Mouse (Mus musculus) cerebellum, adult (tissue): ENCODE results near the gene Lingo3.
"Not testable (repeated sequence)": the region's sequence is repeated elsewhere in the genome, so short reads cannot be mapped to it uniquely, and the experiment has no call there.

ENCODE experiments used
- ATAC-seq: cut with Nextera tagmentation; 2 replicates; pipeline ENCODE4 v1.9.2; 2017; ENCODE audit warnings: mild to moderate bottlenecking, moderate library complexity, mixed read lengths; ENCODE audit not compliant: insufficient number of reproducible peaks, low FRiP score, low TSS enrichment

The Lingo3 gene

DNA sequence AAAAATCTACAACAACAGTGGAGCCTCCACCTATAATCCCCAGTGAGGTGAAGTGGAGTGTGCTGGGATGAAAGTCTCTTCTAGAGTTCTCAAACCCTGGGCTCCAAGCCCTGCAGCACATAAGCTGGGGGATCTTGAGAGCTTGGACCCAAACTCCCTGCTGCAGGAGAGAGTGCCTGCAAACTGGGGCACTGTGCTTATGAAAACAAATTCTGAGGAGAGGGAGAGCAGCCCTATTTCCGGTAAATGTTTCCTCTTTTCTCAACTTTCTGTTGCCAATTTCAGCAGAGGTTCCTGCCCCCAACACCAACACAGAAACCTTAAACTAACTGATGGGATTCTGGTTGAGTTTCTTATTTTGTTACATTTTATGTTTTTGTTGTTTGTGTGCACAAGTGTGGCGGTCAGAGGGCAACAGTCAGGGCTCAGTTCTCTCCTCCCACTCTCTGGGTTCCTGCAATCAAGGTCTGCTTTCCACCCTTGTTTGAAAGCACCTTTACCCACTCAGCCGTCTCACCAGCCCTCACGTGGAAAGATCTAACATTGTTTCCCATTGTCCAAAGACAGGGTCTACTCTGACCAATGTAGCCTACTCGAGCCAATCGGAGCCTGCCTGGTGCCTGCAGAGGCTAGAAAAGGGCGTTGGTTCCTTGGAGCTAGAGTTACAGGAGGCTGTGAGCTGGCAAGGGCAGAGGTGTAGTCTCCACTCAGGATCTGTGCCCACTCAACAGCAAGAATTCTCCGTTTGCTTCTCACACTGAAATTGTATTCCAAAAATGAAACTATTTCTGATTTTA, 19.8 kb downstream of the Lingo3 start:
- no peak for ATAC-seq

GRCm38 (mm10) chr10:80823316-80823715, 20.5 kb downstream of the Lingo3 start:
- no peak for ATAC-seq

- ATAC-seq: no peak
Measured at GRCm38 (mm10) chr10:80822528-80822927, 21.3 kb downstream of the Lingo3 start.

DNA sequence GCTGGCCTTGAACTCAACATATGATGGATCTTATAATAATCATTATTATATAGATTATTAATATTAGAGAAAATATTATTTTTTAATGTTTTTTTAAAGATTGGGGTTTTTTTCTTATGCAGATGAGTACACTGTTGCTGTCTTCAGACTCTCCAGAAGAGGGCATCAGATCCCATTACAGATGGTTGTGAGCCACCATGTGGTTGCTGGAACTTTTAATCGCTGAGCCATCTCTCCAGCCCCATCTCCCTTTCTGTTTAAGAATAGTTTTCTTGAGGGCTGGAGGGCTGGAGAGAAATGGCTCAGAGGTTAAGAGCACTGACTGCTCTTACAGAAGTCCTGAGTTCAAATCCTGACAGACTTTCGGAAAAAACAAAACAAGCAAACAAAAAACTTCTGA, 21.8 kb downstream of the Lingo3 start:
- no peak for ATAC-seq

DNA sequence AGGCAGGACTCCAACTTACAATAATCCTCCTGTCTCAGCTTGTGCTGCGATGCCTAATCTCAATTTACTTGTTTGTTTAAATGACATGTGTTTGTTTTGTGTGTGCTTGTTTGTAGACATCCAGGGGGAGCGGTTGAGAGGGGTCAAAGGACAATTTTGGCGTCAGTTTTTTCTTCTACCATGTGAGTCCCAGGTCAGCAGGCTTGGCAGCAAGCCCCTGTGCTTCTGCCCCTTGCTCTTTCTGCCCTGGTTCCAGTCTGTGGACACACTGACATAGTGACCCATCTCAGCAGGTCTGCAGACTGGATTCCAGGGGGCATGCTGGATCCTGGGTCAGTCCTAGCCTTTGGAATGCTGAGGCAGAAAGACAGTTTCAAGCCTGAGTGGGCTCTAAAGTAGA, 24.4 kb downstream of the Lingo3 start:
- ATAC-seq: no peak

DNA sequence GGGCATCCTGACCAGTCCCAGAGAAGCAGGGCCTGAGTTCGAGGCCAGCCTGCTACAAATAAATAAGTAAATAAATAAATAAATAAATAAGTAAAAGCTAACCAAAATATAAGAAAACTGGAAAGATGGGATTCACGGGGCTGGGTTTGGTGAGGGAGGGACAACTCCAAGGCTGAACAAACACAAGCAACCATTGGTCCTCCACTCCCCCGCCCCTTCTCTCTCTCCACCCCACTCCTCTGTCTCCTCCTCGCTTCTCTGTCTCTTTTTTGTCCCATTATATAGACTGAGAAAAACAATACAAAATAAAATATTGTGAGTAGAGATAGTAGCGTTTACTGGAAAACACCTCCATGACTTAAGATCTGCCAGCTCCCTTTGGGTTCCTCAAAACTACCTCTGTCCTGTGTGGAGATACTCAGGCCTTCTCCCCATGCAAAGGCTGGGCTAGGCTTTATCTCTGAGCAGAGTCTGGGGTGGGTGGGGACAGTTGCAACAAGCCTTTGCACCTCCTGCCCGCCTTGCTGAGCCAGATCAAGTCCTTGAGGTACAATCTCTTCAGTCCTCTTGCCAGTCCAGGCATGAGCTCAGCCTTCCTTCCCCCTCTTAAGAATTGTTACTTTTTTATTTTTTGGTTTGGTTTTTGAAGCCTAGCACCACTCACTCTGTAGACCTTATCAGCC, 25.1 kb downstream of the Lingo3 start:
- no peak for ATAC-seq

DNA sequence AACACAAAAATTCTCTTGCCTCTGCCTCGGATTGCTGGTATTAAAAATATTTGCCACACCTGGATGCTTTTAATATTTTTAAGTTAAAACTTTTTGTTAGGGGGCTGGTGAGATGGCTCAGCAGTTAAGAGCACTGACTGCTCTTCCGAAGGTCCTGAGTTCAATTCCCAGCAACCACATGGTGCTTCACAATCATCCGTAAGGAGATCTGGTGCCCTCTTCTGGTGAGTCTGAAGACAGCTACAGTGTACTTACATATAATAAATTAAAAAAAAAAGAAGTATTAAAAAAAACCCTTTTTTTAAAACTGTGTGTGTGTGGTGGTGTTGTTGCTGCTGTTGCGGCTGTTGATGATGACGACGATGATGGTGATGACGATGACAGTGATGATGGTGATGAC, 25.9 kb downstream of the Lingo3 start:
- ATAC-seq: not testable (repeated sequence)

DNA sequence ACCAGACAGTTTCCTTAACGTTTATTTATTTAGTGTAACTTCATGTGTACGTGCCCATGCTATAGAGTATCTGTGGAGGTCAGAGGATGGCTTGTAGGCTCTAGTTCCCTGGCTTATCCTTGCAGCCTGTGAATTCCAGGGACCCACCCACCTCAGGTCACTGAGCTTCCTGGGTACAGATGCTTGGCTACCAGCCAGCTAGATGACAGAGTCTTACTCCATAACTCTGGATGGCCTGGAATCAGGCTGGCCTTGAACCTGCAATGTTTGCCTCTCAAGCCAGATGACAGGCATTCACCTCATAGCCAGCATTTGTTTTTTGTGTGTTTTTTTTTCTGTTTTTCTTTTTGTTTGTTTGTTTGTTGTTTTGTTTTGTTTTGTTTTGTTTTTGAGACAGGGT, 26.7 kb downstream of the Lingo3 start:
- ATAC-seq: no peak

DNA sequence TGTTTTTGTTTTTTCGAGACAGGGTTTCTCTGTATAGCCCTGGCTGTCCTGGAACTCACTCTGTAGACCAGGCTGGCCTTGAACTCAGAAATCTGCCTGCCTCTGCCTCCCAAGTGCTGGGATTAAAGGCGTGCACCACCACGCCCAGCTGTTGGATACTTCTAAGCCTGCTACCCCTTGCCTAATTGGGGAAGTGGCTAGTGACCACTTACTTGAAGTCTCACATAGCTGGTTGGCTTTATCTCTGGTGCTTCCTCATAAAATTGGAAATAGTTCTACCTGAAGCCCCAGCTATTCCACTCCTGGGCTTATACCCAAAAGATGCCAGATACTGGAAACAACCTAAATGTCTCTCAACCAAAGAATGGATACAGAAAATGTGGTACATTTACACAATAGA, 27.5 kb downstream of the Lingo3 start:
- not testable (repeated sequence) for ATAC-seq

GRCm38 (mm10) chr10:80814800-80815199, 29.0 kb downstream of the Lingo3 start:
- no peak for ATAC-seq

GRCm38 (mm10) chr10:80813366-80813765, 30.5 kb downstream of the Lingo3 start, which contains the start of gene Jsrp1:
Gene Jsrp1 (minus strand): TSS chr10:80813498.
- ATAC-seq: no peak

DNA sequence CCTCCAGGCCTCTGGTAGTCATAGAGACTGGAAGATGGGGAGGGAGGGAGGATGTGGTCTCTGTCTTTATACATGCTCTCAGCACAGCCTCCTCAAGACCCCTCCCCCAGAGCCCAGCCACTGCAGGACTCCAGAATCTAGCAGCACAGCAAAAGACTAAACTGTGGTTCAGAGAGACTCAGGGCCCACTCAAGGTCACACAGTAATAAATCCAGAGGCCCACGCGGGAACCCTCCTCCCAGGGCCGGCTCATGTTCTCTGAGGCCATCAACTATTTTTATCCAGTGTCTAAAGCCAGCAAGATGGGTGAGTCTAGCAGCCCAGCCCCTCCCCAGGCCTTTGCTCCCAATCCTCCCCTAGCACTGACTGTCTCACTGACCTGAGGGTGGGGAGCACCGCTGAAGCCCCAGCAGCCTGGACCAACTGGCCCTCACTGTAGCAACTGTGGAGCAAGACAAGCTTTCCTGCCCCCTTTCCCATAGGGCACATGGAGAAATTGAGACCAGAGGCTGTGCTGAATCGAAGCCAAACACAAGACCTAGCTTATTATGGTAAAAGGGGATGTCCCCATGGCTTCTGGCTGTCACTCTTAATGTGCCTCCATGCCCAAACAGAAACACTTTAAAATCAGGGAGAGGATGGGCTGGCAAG, 31.3 kb downstream of the Lingo3 start:
- no peak for ATAC-seq

DNA sequence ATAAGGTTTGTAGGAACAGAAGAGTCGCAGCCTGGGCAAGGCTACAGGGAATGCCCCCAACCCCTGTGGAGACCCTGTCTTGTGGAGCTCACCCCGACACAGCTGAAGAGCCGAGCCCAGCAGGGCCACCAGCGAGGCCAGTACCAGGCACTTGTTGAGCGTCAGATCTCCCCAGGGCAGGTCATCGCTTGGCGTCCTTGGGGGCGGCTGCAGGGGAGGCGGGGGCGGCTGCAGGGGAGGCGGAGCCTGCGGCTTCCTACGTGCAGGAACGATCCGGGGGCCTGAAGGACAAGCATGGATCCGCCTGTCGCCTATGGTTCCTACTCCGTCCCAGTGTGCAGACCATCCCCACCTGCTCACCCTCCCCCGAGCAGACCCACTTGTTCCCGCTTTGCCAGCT, 33.8 kb downstream of the Lingo3 start:
- no peak for ATAC-seq

GRCm38 (mm10) chr10:80808985-80809632, 34.7 kb downstream of the Lingo3 start:
- ATAC-seq: no peak

GRCm38 (mm10) chr10:80808099-80808984, 35.5 kb downstream of the Lingo3 start:
- no peak for ATAC-seq

DNA sequence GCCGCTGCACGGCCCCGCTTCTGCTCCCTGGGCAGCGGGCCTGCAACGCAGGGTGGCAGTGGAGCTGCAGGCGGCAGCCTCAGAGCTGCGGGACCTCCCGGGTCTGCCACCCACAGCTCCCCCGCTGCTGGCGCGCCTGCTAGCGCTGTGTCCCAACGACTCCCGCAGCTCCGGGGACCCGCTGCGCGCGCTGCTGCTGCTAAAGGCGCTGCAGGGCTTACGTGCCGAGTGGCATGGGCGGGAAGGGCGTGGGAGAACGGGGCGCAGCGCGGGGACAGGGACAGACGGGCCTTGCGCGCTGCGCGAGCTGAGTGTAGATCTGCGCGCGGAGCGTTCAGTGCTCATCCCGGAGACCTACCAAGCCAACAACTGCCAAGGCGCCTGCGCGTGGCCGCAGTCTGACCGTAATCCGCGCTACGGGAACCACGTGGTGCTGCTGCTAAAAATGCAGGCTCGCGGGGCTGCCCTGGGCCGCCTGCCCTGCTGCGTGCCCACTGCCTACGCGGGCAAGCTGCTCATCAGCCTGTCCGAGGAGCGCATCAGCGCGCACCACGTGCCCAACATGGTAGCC, 36.7 kb downstream of the Lingo3 start:
- peak; percentile 71; the same call in 1 of the 2 replicates for ATAC-seq

DNA sequence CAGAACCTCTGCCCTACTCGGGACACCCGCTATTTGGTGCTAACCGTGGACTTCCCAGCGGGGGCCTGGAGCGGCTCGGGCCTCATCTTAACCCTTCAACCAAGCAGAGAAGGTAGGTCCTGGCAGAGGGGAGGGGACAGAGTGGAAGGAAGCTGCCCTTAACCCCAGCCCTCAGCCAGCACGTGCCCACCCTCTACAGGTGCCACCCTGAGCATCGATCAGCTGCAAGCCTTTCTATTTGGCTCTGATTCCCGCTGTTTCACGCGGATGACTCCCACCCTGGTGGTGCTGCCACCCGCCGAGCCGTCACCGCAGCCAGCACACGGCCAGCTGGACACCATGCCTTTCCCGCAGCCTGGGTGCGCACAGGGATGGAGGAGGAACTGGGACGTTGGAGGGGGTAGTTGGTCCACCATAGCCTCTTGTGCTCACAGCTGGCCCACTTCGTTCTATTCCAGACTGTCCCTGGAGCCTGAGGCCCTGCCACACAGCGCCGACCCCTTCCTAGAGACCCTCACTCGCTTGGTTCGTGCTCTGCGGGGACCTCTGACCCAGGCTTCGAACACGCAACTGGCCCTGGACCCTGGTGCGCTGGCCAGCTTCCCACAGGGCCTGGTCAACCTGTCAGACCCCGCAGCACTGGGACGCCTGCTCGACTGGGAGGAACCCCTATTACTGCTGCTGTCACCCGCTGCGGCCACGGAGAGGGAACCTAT, 37.3 kb downstream of the Lingo3 start:
- ATAC-seq: no peak

DNA sequence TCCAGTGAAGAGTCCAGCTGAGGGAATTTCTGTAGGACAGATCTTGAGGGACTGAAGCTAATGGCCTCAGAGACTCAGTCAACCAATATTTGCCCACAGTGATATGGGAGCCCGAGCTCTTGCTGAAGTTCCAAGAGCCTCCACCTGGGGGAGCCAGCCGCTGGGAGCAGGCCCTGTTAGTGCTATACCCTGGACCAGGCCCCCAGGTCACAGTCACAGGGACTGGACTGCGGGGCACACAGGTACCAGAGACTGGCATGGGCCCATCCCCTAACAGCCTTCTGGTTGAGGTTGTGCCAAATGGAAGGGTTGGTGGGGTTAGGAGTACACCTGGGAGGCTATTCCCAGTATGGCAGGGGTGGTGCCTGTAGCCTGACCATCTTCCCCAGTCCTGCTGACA, 37.9 kb downstream of the Lingo3 start:
- 0 out of 2 replicates have a peak, but pooled peaks have one; percentile 12 for ATAC-seq

DNA sequence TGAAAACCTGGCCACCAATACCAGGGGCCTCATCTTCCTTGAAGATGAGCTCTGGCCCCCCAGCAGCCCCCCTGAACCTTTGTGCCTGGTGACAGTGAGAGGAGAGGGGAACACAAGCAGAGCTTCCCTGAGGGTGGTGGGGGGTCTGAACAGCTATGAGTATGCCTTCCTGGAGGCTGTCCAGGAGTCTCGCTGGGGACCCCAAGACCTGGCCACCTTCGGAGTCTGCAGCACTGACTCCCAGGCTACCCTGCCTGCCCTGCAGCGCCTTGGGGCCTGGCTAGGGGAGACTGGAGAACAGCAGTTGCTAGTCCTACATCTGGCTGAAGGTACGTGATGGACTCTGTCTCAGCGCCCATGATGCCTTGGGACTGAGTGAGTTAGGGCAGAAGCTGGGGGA, 38.5 kb downstream of the Lingo3 start:
- no peak for ATAC-seq
